Mouse (Mus musculus) granulocyte monocyte progenitor cell, adult 5-6 weeks (primary cell): ENCODE data around the gene Adra2a. TPM values are rescaled to one million over a fixed set of nuclear protein-coding genes. Genes with fewer than 3 reads are reported as not detected.

Experiments used
- ATAC-seq: replicated peaks from 2 replicates; pipeline ENCODE4 v1.8.0; 2016; ENCODE audit warnings: mild to moderate bottlenecking, moderate TSS enrichment, inconsistent platforms; ENCODE audit not compliant: poor library complexity, severe bottlenecking
- total RNA-seq, 2 experiments: library from RNA; stranded (forward) in 1 of 2; stranded (reverse) in 1 of 2; fragments of 200-712, 200-1000 nt in 1 of 2; fragments of >200 nt in 1 of 2; fragmentation: Nextera tagmentation in 1 of 2; gene quantifications; 2 replicates each; pipeline ENCODE4 v1.2.3; 2014 to 2017

Gene Adra2a
- total RNA-seq (2014; fragmentation: Nextera tagmentation) (not detected in 2 replicates), total RNA-seq (2017) (0.05 TPM in 1 of 2 replicates, not detected in the other)

DNA sequence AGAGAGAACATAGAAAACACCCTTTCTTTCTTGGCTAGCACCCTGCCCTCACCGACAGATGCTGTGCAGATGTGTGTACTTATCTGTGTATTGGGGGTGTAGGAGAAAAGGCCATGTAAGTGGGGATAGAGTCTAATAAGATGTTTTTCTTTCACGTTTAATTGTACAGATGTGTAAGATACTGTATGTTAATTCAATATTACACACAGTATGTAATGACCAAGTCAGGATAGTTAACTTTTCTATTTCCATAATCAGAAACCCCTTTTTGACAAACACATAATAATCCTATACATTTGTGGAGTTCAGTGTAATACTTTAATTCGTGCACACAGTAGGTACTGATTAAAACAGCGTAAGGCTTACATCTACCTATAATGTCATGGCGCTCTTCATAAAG, at the start of gene Adra2a:
TSS of gene Adra2a (plus strand) at position 301 of the 400 bp plus-strand sequence.
- ATAC-seq, result no peak

DNA sequence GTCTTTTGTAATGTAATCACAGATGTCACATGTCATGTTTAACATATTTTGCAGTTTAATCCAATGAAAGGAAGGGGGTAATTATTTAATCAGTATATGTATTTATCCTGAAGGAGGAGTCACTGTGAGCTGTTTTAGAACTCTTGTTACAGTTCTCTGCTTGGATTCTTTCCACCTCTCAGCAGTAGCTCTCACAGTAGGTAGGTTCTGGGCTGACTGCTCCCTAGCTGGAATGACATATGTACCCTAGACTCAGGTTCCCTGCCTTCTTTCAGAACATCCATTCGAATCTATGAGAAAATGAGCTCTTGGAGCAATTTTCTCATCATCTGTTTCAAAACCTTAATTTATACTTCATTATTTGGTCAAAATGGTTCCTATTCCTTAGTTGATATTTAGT, 49.7 kb upstream of the Adra2a start:
- ATAC-seq, result no peak

DNA sequence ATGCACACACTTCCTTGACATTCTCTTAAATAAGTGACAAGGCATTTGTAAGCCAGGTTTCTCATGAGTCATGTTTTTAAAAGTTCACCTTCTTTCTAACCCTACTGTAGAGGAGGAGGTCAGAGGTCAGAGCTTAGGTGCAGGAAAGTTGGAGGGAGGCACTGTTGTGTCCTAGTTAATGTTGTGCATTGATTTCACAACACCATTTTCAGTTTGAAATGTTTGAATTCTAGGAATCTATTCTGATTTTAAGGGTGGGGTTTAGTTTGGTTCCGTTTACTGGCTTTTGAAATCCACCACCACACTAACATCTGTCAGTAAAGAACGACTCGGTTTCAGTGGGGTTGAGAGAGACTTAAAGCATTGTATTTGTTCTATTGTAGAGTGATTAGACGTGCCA, 33.0 kb upstream of the Adra2a start:
- peak; percentile 53 for ATAC-seq

DNA sequence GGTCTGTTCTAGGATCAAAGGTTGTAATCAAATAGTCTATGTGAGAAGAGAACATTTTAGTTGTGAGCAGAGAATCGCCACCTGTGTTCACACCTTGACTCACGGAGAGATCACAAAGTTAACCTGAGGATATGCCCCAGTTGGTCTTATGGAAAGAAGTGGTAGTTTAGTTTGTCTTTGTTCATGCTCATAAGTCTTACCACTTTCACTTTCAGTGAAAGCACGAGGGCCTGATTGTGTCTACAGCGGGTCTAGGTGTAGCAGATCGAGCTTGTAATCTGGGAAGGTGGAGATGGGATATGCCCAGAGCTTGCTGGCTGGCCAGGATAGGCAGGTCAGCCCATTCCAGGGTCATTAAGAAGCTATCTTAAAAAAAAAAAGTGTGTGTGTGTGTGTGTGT, 29.0 kb upstream of the Adra2a start:
- no peak for ATAC-seq

DNA sequence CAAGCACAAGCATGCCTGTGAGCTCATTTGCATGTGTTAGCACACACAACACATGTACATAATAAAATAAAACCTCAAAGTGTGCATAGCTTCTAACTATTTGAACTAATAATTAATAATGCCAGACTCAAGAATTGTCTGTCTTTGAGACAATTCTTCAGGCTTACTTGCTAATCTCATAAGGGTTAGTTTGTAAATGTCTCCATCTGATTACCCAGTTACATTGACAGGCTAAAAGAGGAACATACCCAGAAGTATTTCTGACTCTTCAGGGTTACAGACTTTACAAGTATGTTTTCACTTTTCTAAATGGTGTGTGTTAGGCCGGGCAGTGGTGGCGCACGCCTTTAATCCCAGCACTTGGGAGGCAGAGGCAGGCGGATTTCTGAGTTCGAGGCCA, 28.4 kb upstream of the Adra2a start:
- ATAC-seq, result no peak; the same call in 1 of the 2 replicates

DNA sequence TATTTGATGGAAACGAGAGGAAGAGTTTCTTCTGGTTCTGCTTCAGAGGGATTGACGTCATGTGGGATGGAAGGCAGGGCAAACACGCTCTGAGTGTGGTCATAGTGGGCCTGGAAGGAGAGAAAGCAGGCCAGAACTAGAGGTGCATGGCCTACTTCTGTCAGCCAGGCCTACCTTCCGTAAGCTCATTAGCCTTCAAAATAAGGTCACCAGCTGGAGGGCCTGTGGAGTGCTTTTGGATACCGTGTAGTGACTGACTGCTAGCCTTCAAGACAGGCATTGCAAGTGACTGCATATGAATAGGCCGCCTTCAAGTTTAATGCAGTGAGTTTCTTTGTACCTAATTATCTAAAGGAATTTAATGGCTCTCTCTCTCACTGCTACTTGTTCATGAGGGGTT, 8.9 kb upstream of the Adra2a start:
- ATAC-seq, result no peak

DNA sequence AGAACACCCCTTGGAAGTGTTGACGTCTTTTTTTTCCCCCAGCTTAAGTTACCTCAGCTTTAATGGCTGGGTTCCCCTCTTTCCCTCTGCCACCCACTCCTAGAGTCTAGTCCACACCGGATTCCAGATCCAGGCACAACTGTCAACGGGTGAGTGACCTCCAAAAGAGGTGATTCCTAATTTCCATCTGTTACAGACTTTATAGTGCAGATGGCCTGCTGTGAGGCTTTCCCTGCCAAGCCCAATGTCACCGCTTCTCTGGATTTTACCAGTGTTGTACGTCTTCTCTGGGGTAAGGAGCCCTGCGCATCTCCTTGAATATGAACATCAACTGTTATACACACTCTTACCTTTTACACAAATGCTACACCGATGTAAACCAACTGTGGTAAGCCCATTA, 4.5 kb upstream of the Adra2a start:
- ATAC-seq, result no peak

DNA sequence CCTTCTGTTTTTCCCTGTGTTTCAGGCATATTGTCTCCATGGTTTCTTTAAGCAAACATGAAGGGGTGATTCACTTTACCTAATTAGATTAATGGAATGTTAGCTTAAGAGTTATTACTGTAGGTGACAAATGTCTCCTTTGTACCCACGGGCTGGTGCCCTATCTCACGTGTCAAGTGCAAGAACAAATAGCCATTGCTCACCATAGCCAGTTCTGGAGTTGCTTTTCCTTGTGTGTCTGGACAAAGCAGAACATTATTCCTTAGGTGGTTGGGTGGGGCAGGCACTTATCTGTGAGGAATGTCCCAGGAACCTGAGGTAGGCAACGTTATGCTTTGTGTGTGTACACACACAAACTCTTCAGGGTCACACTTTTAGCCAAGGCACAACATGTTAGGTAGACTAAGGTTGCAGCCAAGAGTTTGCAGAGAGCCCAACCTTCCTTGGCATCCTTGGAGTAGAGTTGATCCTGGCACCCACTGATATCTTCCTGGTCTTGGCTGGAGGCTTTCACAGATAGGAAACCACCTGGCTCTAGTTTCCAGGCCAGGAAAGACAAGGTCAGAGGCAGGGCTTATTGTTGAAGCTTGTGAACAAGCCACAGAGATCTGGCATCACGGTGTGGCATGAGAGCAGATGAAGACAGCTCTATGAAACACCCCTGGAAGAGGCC, 3.5 kb upstream of the Adra2a start:
- no peak for ATAC-seq

DNA sequence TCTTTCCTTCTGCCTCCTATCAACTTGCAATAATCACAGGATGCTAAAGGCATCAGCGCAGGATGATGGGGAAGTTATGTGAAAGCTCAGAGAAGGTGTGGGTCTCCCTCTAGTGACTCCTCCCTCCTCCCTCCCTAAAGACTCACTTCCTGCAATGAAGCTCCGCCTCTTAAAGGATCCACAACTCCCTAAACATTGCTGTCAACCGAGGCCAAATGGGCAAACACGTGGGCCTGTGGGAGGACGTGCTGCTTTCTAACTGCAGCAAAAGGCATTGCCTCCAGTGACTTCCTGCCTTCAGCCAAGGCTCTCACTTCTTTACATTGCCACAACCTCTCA, 3.0 kb upstream of the Adra2a start:
- ATAC-seq, result peak; percentile 75

DNA sequence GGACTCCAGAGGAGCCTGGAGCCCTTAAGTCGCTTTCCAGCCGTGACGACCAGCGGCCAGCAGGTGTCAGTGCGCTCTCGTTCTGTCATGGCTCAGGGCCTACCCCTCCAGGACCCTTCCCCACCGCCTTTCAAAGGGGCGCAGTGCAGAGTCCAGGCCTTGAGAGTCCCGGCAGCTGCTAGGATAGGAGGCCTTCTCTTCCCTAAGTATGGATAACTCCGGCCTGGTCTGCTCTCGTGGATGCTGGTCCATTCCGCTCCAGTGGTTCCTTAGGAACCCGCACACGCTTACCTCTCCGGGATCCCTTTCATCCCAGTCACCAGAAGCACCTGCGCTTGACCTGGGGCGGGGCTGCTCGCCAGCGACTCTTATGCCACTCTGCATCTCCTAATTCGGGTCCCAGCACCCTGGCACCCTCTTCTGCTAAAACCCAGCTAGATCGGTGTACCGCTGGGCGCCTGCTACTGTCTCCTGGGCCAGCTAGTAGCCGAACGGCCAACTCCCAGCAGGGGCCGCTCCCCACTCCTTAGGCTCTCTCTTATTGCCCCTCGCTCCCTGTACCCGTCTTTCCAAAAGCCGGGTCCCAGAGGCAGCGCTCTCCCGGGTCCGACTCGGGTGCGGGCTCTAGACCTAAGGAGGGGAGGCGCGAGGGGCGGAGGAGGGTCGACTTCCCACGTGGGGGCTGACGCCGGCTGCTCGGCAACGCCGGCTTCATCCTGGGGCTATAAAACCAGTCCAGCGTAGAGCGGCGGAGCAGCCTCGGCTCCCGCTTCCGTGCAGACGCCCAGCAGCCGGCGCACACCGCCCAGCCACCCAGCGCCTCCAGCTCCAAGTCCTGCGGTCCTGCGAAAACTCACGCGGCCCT, 788 bp downstream of the Adra2a start:
- 0 out of 2 replicates have a peak, but pooled peaks have one; percentile 31 for ATAC-seq

DNA sequence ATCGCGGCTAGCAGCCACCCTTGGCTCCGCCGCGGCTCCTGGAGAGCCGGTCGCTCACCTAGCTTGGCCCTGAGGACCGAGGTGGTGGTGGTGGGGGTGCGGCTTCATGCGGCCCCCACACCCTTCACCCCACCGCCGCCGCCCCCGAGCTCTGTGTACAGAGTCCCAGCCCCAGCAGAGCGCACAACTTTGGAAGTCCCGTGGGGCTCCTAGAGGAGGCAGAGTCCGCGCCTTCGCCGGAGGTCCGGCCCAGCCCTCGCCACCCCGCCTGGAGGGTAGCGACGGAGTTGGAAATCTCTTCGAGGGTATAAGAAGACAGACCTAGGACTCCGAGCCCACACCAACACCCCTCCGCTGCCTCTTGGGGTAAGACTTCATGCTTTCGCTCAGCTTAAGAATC, 1.5 kb downstream of the Adra2a start:
- no peak for ATAC-seq

DNA sequence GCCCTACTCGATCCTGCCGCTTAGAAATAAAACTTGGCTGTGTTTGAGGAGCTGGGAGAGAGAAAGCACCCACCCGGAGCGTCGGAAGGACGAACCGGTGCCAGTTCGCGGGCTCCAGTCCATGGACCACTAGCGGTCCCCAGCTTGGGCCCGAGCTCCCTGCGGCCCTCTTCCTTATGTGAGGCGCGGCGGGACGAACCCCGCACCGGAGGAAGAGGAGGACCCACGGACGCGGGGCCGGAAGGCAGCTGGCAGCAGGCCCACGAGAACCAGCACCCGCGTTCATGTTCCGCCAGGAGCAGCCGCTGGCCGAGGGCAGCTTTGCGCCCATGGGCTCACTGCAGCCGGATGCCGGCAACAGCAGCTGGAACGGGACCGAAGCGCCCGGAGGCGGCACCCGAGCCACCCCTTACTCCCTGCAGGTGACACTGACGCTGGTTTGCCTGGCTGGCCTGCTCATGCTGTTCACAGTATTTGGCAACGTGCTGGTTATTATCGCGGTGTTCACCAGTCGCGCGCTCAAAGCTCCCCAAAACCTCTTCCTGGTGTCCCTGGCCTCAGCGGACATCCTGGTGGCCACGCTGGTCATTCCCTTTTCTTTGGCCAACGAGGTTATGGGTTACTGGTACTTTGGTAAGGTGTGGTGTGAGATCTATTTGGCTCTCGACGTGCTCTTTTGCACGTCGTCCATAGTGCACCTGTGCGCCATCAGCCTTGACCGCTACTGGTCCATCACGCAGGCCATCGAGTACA, 2.2 kb downstream of the Adra2a start:
- ATAC-seq, result 0 out of 2 replicates have a peak, but pooled peaks have one; percentile 7

DNA sequence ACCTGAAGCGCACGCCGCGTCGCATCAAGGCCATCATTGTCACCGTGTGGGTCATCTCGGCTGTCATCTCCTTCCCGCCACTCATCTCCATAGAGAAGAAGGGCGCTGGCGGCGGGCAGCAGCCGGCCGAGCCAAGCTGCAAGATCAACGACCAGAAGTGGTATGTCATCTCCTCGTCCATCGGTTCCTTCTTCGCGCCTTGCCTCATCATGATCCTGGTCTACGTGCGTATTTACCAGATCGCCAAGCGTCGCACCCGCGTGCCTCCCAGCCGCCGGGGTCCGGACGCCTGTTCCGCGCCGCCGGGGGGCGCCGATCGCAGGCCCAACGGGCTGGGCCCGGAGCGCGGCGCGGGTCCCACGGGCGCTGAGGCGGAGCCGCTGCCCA, 2.7 kb downstream of the Adra2a start:
- no peak for ATAC-seq

DNA sequence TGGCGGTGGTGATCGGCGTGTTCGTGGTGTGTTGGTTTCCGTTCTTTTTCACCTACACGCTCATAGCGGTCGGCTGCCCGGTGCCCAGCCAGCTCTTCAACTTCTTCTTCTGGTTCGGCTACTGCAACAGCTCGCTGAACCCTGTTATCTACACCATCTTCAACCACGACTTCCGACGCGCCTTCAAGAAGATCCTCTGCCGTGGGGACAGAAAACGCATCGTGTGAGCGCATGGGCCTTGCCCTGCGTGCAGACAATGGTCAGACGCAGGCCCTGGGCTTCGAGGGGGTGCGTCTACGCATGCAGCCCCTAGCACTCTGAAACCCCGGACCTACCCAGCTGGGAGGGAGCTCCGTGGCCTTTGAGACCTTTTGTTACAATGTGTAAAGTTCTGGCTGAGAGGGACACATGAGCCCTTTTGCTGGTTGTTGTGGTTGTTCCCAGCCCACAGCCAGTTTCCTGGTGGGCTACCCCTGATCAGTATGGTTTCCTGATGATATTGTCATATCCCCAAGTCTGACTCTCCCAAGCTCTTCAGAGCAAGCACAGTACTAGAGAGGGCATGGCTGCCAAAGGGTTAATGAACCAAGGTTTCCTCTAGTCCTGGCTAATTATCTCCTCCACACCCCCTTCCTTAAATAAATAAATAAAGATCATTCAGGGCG, 3.6 kb downstream of the Adra2a start:
- peak; percentile 39 for ATAC-seq

DNA sequence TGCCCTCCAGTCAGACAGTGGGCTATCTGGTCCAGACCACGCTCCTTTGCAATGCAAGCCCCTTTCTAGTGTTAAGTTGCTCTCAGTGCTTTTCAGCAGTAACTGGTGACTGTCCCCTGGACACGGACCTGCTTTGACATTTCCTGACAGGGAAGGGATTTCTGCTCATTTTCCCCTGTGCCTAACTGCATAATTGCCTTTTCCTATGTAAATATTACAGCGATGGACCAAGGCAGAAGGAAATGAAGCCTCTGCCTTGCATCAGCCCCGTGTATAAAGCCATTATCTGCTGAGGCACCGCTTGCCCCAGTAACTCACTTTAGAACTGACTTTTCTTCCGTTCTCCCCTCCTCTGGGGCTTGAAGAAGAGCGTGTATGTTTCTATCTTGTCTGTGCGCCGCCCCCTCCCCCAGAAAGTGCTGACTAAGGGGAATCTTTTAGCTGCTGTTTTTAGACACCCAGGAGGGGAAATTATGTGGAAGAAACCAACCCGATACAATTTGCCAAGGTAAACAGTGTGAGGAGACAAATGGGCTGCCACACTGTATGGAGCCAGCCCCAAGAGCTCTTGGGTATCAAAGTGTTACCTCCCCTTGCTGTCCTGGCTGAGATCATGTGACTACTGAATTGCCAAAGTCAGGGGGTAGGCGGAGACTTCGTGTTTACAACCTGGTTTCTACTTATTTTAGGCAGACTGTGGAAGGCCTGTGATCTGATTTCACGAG, 4.4 kb downstream of the Adra2a start:
- no peak for ATAC-seq

DNA sequence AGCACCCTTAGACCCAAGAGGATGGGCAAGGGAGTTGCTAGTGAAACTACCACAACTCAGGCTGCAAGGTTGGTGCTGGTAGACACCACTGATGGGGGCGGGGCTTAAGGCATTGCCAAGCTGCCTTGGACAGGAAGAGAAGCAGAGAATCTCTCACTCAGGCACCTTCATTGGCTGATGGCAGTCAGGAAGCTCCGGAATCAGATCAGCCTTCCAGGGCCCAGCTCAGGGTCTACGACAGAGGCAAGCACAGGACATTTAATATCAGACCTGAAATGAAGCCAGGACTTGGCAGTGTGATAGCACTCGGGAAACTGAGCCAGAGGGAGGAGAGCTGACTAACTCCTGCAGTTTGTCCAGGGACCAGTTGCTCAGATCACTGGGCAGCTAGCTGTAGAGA, 7.7 kb downstream of the Adra2a start:
- no peak for ATAC-seq

DNA sequence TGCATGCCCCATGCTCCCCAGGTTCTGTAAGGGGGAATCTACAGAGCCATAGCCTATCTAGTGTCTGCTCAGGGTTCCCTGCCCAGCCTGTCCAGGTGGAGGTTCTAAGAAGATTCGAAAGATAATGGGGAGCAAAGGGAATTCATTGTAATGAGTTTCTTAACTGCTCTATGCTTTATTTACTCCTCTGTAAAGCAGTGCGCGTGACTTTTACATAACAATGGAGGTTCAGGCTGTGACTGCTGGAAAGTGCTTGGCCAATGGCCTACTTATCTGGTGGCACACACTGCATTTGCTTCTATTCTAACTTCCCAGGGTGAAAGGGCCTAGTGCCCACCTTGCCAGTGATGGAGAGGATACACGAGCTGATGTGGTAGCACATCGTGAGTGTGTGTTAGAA, 11.9 kb downstream of the Adra2a start:
- no peak for ATAC-seq

DNA sequence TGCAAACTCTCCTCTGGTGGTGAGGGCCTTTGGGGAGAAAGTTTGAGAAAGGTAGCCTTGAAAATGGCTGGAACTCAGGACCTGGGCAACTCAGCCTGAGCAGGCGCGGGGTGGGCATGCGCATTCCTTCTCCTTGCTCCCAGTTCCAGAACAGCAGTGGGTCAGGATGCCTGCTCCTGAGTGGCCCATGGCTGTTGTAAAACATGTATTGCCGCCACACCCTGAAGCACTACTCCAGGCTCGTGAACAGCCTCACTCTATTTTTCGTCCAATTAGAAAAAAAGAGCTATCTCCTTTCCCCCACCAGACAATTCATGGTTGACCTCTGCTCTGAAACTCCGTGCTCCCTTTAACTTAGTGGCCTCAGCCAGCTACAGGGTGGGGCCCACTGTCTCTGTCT, 24.5 kb downstream of the Adra2a start:
- ATAC-seq, result no peak

DNA sequence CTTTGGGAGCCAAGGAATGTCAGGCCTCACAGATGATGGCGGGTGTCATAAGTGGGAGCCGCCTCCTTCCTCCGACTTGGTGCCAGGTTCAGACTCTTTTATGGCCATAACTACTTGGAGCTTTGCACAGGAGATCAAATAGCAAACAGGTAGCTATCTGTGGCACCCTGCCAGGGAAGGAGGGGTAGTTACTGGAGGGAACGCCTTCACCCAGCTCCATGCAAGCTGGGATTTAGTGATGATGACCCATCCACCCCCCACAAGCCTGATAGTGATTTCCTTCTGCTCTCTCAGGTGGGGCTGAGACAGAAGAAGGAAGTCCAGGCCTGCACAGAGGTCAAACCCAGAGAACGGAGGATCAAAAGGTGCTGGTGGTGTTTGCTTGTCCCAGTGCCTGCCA, 26.6 kb downstream of the Adra2a start:
- no peak for ATAC-seq

DNA sequence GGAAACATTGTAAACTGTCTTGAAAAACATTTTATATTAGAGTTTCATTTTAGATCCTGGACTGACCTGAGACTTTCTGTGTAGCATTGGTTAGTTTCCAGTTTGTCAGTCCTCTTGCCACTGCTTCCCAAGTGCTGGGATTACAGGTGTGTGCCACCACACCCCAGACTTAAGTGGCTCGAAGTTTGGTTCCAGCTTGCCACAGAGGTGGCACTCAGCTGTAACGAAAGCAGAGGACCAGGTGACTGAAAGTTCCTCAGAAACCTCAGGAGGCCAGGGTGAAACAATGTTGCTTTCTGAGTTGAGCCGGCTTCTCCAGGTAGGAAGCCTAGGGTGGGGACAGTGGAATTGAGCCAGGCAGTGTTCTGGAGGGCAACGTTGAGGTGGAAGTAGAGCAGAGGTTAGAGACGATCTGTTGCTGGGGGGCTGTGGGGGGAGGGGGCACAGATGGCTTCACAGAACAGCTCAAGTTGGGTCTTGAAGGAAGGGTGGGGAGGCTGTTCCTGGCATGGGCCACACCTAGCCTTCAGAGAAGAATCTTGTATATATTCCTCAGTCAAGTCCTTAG, 28.4 kb downstream of the Adra2a start:
- ATAC-seq, result no peak
